Comparison of ENCODE assay signal across 8 mouse cellular contexts in genomic region chr8:70210538-70210937, GRCm38 (mm10). TPM values are rescaled to one million over a fixed set of nuclear protein-coding genes. Genes with fewer than 3 reads are reported as not detected.
A peak's percentile ranks its signal among the peaks of the same experiment; 100 is the strongest.
DNase-seq lines count a peak whose midpoint lies in the region; ATAC-seq lines count a peak whose summit lies in the region.

No protein-coding gene starts in this region.

- no peaks in the 10 kb centered on the region for H3K9me3 ChIP-seq in midbrain, embryonic 10.5 days (replicated peaks)
- H3K9me3 ChIP-seq in midbrain, embryonic 15.5 days, result no peaks in the 10 kb centered on the region

- H3K27me3 ChIP-seq in midbrain, embryonic 10.5 days (ENCODE audit: low read depth, poor library complexity, severe bottlenecking), result peaks cover 21% of the 10 kb centered on the region
- peaks cover 12% of the 10 kb centered on the region for H3K27me3 ChIP-seq in midbrain, embryonic 15.5 days (replicated peaks)

- no peak overlapping the region; the same call in 1 of the 2 replicates for H3K4me2 ChIP-seq in midbrain, embryonic 15.5 days

- H3K27ac ChIP-seq in midbrain, embryonic 10.5 days (replicated peaks), result no peak overlapping the region
- no peak overlapping the region for H3K27ac ChIP-seq in midbrain, embryonic 15.5 days

- peak; percentile 23 for DNase-seq in embryo, embryonic 11 days
- no peak for DNase-seq in embryo, embryonic 9.5 days (ENCODE audit: extremely low spot score)
- DNase-seq in midbrain, embryonic 10.5 days (ENCODE audit: low spot score), result no peak
- DNase-seq in kidney, postnatal 10 days, result peak; percentile 51
- peak; percentile 49 to 54 for DNase-seq in right cerebral cortex, postnatal 10 days (ENCODE audit: low spot score in 2 of 2)
- no peak for DNase-seq in urinary bladder, postnatal 4 days (ENCODE audit: low spot score in 2 of 2)
- DNase-seq in thymus, postnatal 14 days, result no peak

- H3K4me1 ChIP-seq in midbrain, embryonic 10.5 days, result peaks cover 18% of the 10 kb centered on the region
- H3K4me1 ChIP-seq in midbrain, embryonic 15.5 days, result peaks cover 23% of the 10 kb centered on the region

- peak overlapping the region; percentile 26; the same call in 1 of the 2 replicates for H3K4me3 ChIP-seq in midbrain, embryonic 10.5 days
- H3K4me3 ChIP-seq in midbrain, embryonic 15.5 days, result no peak overlapping the region

- ATAC-seq in midbrain, embryonic 15.5 days (replicated peaks), result no peak

- H3K9ac ChIP-seq in midbrain, embryonic 15.5 days, result no peak overlapping the region

- 28% methylated on average over 8 of the region's 8 CpGs for WGBS in midbrain, embryonic 10.5 days
- 29% methylated on average over 8 of the region's 8 CpGs for WGBS in midbrain, embryonic 15.5 days

- H3K36me3 ChIP-seq in midbrain, embryonic 10.5 days, result no peaks in the 10 kb centered on the region
- H3K36me3 ChIP-seq in midbrain, embryonic 15.5 days (replicated peaks), result no peaks in the 10 kb centered on the region

RNA-seq across cellular contexts. Expression of gene Slc25a42, which starts 1.6 kb away (rescaled TPM):
- polyA plus RNA-seq in midbrain, embryonic 10.5 days (2016; fragmentation: Nextera tagmentation; extraction: Ambion mirVana), result 2.2 and 2.7 TPM in 2 replicates
- polyA plus RNA-seq in midbrain, embryonic 15.5 days (2015; fragmentation: Nextera tagmentation; extraction: Ambion mirVana), result 8.7 and 10.9 TPM in 2 replicates

RNA-seq across cellular contexts. Expression of gene Sugp2, which starts 23.5 kb away (rescaled TPM):
- 57.6 and 62.4 TPM in 2 replicates for polyA plus RNA-seq in midbrain, embryonic 10.5 days (2016; fragmentation: Nextera tagmentation; extraction: Ambion mirVana)
- 102 and 109 TPM in 2 replicates for polyA plus RNA-seq in midbrain, embryonic 15.5 days (2015; fragmentation: Nextera tagmentation; extraction: Ambion mirVana)

RNA-seq across cellular contexts. Expression of gene Armc6, which starts 23.7 kb away (rescaled TPM):
- polyA plus RNA-seq in midbrain, embryonic 10.5 days (2016; fragmentation: Nextera tagmentation; extraction: Ambion mirVana), result 35.7 and 38.8 TPM in 2 replicates
- polyA plus RNA-seq in midbrain, embryonic 15.5 days (2015; fragmentation: Nextera tagmentation; extraction: Ambion mirVana), result 117 and 118 TPM in 2 replicates

RNA-seq across cellular contexts. Expression of gene Tmem161a, which starts 38.4 kb away (rescaled TPM):
- 66.1 and 73.4 TPM in 2 replicates for polyA plus RNA-seq in midbrain, embryonic 10.5 days (2016; fragmentation: Nextera tagmentation; extraction: Ambion mirVana)
- polyA plus RNA-seq in midbrain, embryonic 15.5 days (2015; fragmentation: Nextera tagmentation; extraction: Ambion mirVana), result 60.9 and 62.0 TPM in 2 replicates

Comparison
In these comparisons a context has a peak if more than half of its experiments do, and no peak if none do; other contexts are left out.
1. DNase-seq: peak in embryo, embryonic 11 days (single experiment), kidney, postnatal 10 days (single experiment) and right cerebral cortex, postnatal 10 days (2 of 2); none in embryo, embryonic 9.5 days (single experiment), midbrain, embryonic 10.5 days (single experiment), urinary bladder, postnatal 4 days (0 of 2) and thymus, postnatal 14 days (single experiment).